Mouse (Mus musculus) MEL (cell line): Measurements from ENCODE around the gene Il6ra.

Experiments
- CTCF ChIP-seq, 3 experiments: IDR thresholded peaks in 2 of 3; conservative IDR thresholded peaks in 1 of 3; 2 replicates each; pipeline ENCODE4 v1.5.1; 2011 to 2012; ENCODE audit warnings: low read length in 3 of 3, low read depth in 2 of 3, mild to moderate bottlenecking in 2 of 3, improper control_type of control experiment in 1 of 3, inconsistent platforms in 1 of 3, mixed read lengths in 1 of 3, moderate library complexity in 1 of 3; ENCODE audit not compliant: control insufficient read depth in 1 of 3, insufficient read depth in 1 of 3, poor library complexity in 1 of 3, severe bottlenecking in 1 of 3
- ELF1 ChIP-seq: IDR thresholded peaks from 2 replicates; pipeline ENCODE4 v1.6.1; 2014; ENCODE audit warnings: low read depth, mild to moderate bottlenecking, inconsistent platforms, low read length, improper control_type of control experiment, moderate library complexity
- MAFK ChIP-seq: IDR thresholded peaks from 2 replicates; pipeline ENCODE4 v1.6.1; 2011; ENCODE audit warnings: low read depth, mild to moderate bottlenecking, low read length, improper control_type of control experiment, borderline replicate concordance

GRCm38 (mm10) chr3:89882556-89883181 lies 30.3 kb downstream of the Il6ra start:
- TF ChIP-seq MAFK (no peak), CTCF (IDR thresholded peaks at IDR 0.05 in 2 of 3, conservative IDR thresholded peaks at IDR 0.05 in 1 of 3; ENCODE audit: control insufficient read depth in 1 of 3, insufficient read depth in 1 of 3, low read depth in 2 of 3, low read length in 3 of 3, poor library complexity in 1 of 3, severe bottlenecking in 1 of 3) (no peak), ELF1 (no peak)
